ENCODE assay signal across 21 mouse cellular contexts in the genomic region with DNA sequence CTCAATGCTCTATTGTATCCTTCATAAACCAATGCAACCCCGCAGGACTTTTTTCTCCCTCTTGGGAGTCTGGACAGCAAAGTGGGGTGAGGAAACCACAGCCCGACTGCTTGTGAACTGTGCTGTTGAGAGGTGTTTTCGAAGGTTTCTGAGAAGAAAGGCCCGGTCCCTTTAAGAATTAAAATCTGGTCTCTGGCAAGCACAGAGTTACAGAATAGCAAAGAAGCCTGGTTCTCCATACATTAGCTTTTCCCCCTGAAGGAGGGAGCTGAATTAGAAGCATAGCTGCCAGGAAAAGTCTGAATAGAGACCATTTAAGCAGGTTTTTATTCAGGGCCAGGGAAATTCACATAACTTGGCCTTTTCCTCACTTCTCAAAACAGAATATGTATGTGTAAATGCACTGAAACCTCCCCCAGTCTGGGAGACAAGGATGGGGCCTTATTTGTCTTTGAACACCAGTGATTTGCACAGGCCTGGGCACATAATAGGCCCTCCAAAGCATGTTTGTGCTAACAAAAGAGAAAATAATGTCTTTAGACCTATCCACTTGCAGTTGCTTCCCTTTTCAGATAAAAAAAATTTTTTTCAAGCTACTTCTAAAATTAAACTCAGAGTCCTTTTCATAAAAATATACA.
"Had no signal": no experiment of that assay in that cellular context is flagged by ENCODE, and none has a peak within 500 bp of the region (broad histone marks: within the 10 kb centered on the region; RNA-seq: fewer than 3 reads in every experiment).

No protein-coding gene starts in this region.

- H3K27ac ChIP-seq: kidney, embryonic 15.5 days; left cerebral cortex, adult 2 months; limb, embryonic 12.5 days; limb, embryonic 15.5 days; liver, embryonic 14.5 days; macrophage; midbrain, embryonic 13.5 days; stomach, postnatal 0 days had no signal

- H3K4me1 ChIP-seq: kidney, embryonic 15.5 days; limb, embryonic 12.5 days; limb, embryonic 15.5 days; midbrain, embryonic 13.5 days had no signal

- H3K9ac ChIP-seq: kidney, embryonic 15.5 days; limb, embryonic 12.5 days; limb, embryonic 15.5 days; liver, embryonic 14.5 days; liver, postnatal 0 days; lung, embryonic 14.5 days; midbrain, embryonic 13.5 days had no signal

- H3K4me3 ChIP-seq: kidney, embryonic 15.5 days; left cerebral cortex, adult 2 months; limb, embryonic 12.5 days; limb, embryonic 15.5 days; midbrain, embryonic 13.5 days had no signal

- DNase-seq: kidney, adult 8-10 months; kidney, postnatal 10 days; kidney, postnatal 36 days; layer of hippocampus, postnatal 36 days; liver, postnatal 0 days; lung, embryonic 14.5 days; right cerebral cortex, adult 18-20 months; right cerebral cortex, postnatal 14 days; right cerebral cortex, postnatal 4 days; thymus, adult 2 months; thymus, postnatal 14 days had no signal

- ATAC-seq: liver, postnatal 0 days; lung, postnatal 0 days; midbrain, embryonic 13.5 days had no signal

- H3K27me3 ChIP-seq: kidney, embryonic 15.5 days; limb, embryonic 12.5 days; limb, embryonic 15.5 days; midbrain, embryonic 13.5 days had no signal

- H3K36me3 ChIP-seq: kidney, embryonic 15.5 days; limb, embryonic 12.5 days; limb, embryonic 15.5 days; midbrain, embryonic 13.5 days had no signal

- H3K4me2 ChIP-seq: kidney, embryonic 15.5 days; limb, embryonic 12.5 days; limb, embryonic 15.5 days; liver, embryonic 11.5 days; lung, embryonic 14.5 days; midbrain, embryonic 13.5 days had no signal

- H3K9me3 ChIP-seq: kidney, embryonic 15.5 days; limb, embryonic 12.5 days; limb, embryonic 15.5 days; midbrain, embryonic 13.5 days had no signal
